Mouse (Mus musculus) forebrain, embryonic 13.5 days (tissue): ENCODE measurements around the gene Gabbr1. TPM values are rescaled to one million over a fixed set of nuclear protein-coding genes. Genes with fewer than 3 reads are reported as not detected.
"Not testable (repeated sequence)": the region's sequence is repeated elsewhere in the genome, so short reads cannot be mapped to it uniquely, and the experiment has no call there.

Experiments
- ATAC-seq: fragments of 200-750 bp; cut with Nextera tagmentation; 2 replicates; pipeline ENCODE4 v1.8.0; 2017
- H3K27ac ChIP-seq: fragments of 300-500 bp; sonication (generic); 2 replicates; pipeline ENCODE4 v1.5.1; 2015; ENCODE audit warnings: inconsistent platforms, mild to moderate bottlenecking, moderate library complexity
- H3K27me3 ChIP-seq: fragments of 300-500 bp; sonication (generic); 2 replicates; pipeline ENCODE4 v1.6.1; 2015; ENCODE audit warnings: mild to moderate bottlenecking, inconsistent platforms
- H3K36me3 ChIP-seq: fragments of 300-500 bp; sonication (generic); 2 replicates; pipeline ENCODE4 v1.6.1; 2015; ENCODE audit warnings: mild to moderate bottlenecking, inconsistent platforms; ENCODE audit not compliant: poor library complexity, severe bottlenecking
- H3K4me1 ChIP-seq: fragments of 300-500 bp; sonication (generic); 2 replicates; pipeline ENCODE4 v1.6.1; 2015; ENCODE audit warnings: inconsistent platforms
- H3K4me2 ChIP-seq: fragments of 300-500 bp; sonication (generic); 2 replicates; pipeline ENCODE4 v1.6.1; 2015; ENCODE audit warnings: inconsistent platforms, mild to moderate bottlenecking, moderate library complexity
- H3K4me3 ChIP-seq: fragments of 300-500 bp; sonication (generic); 2 replicates; pipeline ENCODE4 v1.5.1; 2015; ENCODE audit warnings: mild to moderate bottlenecking, inconsistent platforms
- H3K9ac ChIP-seq: fragments of 300-500 bp; sonication (generic); 2 replicates; pipeline ENCODE4 v1.6.1; 2015; ENCODE audit warnings: mild to moderate bottlenecking, inconsistent platforms
- H3K9me3 ChIP-seq: fragments of 300-500 bp; sonication (generic); replicated peaks from 2 replicates; pipeline ENCODE4 v1.6.1; 2016; ENCODE audit warnings: inconsistent platforms
- WGBS: fragments of 180-500 bp; shearing (Covaris S2); methylation state at CpG from one replicate; pipeline ENCODE4 v1.1.7; 2015; 5-methylcytosine and 5-hydroxymethylcytosine counted together
- polyA plus RNA-seq: library from polyadenylated mRNA; unstranded; fragments of >200 nt; fragmentation: Nextera tagmentation; extraction: Ambion mirVana; gene quantifications from 2 replicates; pipeline ENCODE4 v1.2.1, GENCODE M21; 2015

Gene Gabbr1
- polyA plus RNA-seq, 1 experiment from 2014 or later = 30.1 TPM

GRCm38 (mm10) chr17:37018328-37018727 lies 27.4 kb upstream of the Gabbr1 start:
- no peak for ATAC-seq
- Histone ChIP-seq H3K4me2 (no peak overlapping the region), H3K9ac (no peak overlapping the region), H3K27me3 (no peaks in the 10 kb centered on the region), H3K4me1 (0 out of 2 replicates have a peak, but pooled peaks cover 2% of the 10 kb centered on the region), H3K36me3 (no peaks in the 10 kb centered on the region), H3K27ac (no peak overlapping the region), H3K9me3 (no peaks in the 10 kb centered on the region), H3K4me3 (no peak overlapping the region)
- WGBS = 48% methylated on average over 3 of the region's 3 CpGs

- H3K27ac ChIP-seq, H3K9ac ChIP-seq, H3K4me3 ChIP-seq, H3K4me2 ChIP-seq, H3K36me3 ChIP-seq, H3K9me3 ChIP-seq, H3K4me1 ChIP-seq, H3K27me3 ChIP-seq, ATAC-seq: not testable (repeated sequence)
- WGBS = 89% methylated on average over 5 of the region's 5 CpGs
These were observed 26.5 kb upstream of the Gabbr1 start for GRCm38 (mm10) chr17:37019242-37019641.

- H3K9me3 ChIP-seq = no peaks in the 10 kb centered on the region
- WGBS = 77% methylated on average over 9 of the region's 9 CpGs
- H3K27ac ChIP-seq = no peak within 1 kb of the TSS
- ATAC-seq = no peak
- no peak within 1 kb of the TSS for H3K9ac ChIP-seq
- H3K4me2 ChIP-seq = no peak within 1 kb of the TSS
- 0 out of 2 replicates have a peak, but pooled peaks cover 2% of the 10 kb centered on the region for H3K4me1 ChIP-seq
- H3K36me3 ChIP-seq = no peaks in the 10 kb centered on the region
- no peaks in the 10 kb centered on the region for H3K27me3 ChIP-seq
- H3K4me3 ChIP-seq = no peak within 1 kb of the TSS
These were observed 22.9 kb upstream of the Gabbr1 start, which contains the start of gene Mog for GRCm38 (mm10) chr17:37022628-37023576. Mog (minus strand) TSS chr17:37023398.

- Histone ChIP-seq H3K9ac (no peak overlapping the region), H3K4me1 (peaks cover 4% of the 10 kb centered on the region), H3K36me3 (no peaks in the 10 kb centered on the region), H3K9me3 (no peaks in the 10 kb centered on the region), H3K27ac (no peak overlapping the region), H3K4me2 (no peak overlapping the region), H3K27me3 (no peaks in the 10 kb centered on the region), H3K4me3 (no peak overlapping the region)
- no peak for ATAC-seq
- WGBS = 76% methylated on average over 2 of the region's 2 CpGs
These were observed 19.3 kb upstream of the Gabbr1 start for GRCm38 (mm10) chr17:37026425-37026824.

GRCm38 (mm10) chr17:37027486-37027885 lies 18.3 kb upstream of the Gabbr1 start:
- Histone ChIP-seq H3K27ac (peak overlapping the region; percentile 99), H3K36me3 (no peaks in the 10 kb centered on the region), H3K9me3 (no peaks in the 10 kb centered on the region), H3K4me1 (peaks cover 4% of the 10 kb centered on the region), H3K27me3 (no peaks in the 10 kb centered on the region), H3K4me2 (no peak overlapping the region), H3K9ac (no peak overlapping the region), H3K4me3 (no peak overlapping the region)
- WGBS = 93% methylated on average over 4 of the region's 4 CpGs
- no peak for ATAC-seq

GRCm38 (mm10) chr17:37028212-37028611 lies 17.6 kb upstream of the Gabbr1 start:
- WGBS = 3% methylated on average over 10 of the region's 10 CpGs

GRCm38 (mm10) chr17:37028683-37029120 lies 17.1 kb upstream of the Gabbr1 start:
- H3K4me1 ChIP-seq = peaks cover 4% of the 10 kb centered on the region
- H3K27me3 ChIP-seq = no peaks in the 10 kb centered on the region
- peak overlapping the region; percentile 42 for H3K4me3 ChIP-seq
- 0% methylated on average over 14 of the region's 14 CpGs for WGBS
- H3K9ac ChIP-seq = peak overlapping the region; percentile 68
- peak overlapping the region; percentile 55 for H3K4me2 ChIP-seq
- H3K36me3 ChIP-seq = no peaks in the 10 kb centered on the region
- no peaks in the 10 kb centered on the region for H3K9me3 ChIP-seq
- peak overlapping the region; percentile 99 for H3K27ac ChIP-seq
- peak; percentile 99 for ATAC-seq

More at GRCm38 (mm10) chr17:37028212-37028611, 17.6 kb upstream of the Gabbr1 start:
- Histone ChIP-seq H3K27ac (peak overlapping the region; percentile 99), H3K27me3 (no peaks in the 10 kb centered on the region), H3K36me3 (no peaks in the 10 kb centered on the region), H3K4me1 (peaks cover 4% of the 10 kb centered on the region), H3K4me3 (peak overlapping the region; percentile 42), H3K9me3 (no peaks in the 10 kb centered on the region), H3K4me2 (peak overlapping the region; percentile 55), H3K9ac (peak overlapping the region; percentile 68)
- no peak; the same call in none of the 2 replicates for ATAC-seq

GRCm38 (mm10) chr17:37029162-37029561 lies 16.6 kb upstream of the Gabbr1 start:
- peak overlapping the region; percentile 99 for H3K27ac ChIP-seq
- H3K9ac ChIP-seq = peak overlapping the region; percentile 68
- WGBS = 66% methylated on average over 8 of the region's 8 CpGs

GRCm38 (mm10) chr17:37039127-37039894 lies 6.5 kb upstream of the Gabbr1 start:
- no peaks in the 10 kb centered on the region for H3K4me1 ChIP-seq
- ATAC-seq = no peak
- H3K36me3 ChIP-seq = no peaks in the 10 kb centered on the region
- no peak overlapping the region for H3K27ac ChIP-seq
- no peaks in the 10 kb centered on the region for H3K9me3 ChIP-seq
- no peak overlapping the region for H3K9ac ChIP-seq
- no peak overlapping the region for H3K4me3 ChIP-seq
- H3K4me2 ChIP-seq = no peak overlapping the region
- 81% methylated on average over 2 of the region's 2 CpGs for WGBS
- H3K27me3 ChIP-seq = no peaks in the 10 kb centered on the region

More at GRCm38 (mm10) chr17:37029162-37029561, 16.6 kb upstream of the Gabbr1 start:
- Histone ChIP-seq H3K4me2 (peak overlapping the region; percentile 55), H3K9me3 (no peaks in the 10 kb centered on the region), H3K4me3 (peak overlapping the region; percentile 42), H3K36me3 (no peaks in the 10 kb centered on the region), H3K27me3 (no peaks in the 10 kb centered on the region), H3K4me1 (peaks cover 4% of the 10 kb centered on the region)
- ATAC-seq = peak; percentile 25

GRCm38 (mm10) chr17:37044651-37045244 lies 1.0 kb upstream of the Gabbr1 start:
- H3K36me3 ChIP-seq = no peaks in the 10 kb centered on the region
- peaks cover 37% of the 10 kb centered on the region for H3K4me1 ChIP-seq
- H3K9ac ChIP-seq = peak overlapping the region; percentile 96
- H3K27me3 ChIP-seq = peaks cover 4% of the 10 kb centered on the region
- H3K27ac ChIP-seq = peak overlapping the region; percentile 93
- H3K9me3 ChIP-seq = no peaks in the 10 kb centered on the region
- H3K4me2 ChIP-seq = peak overlapping the region; percentile 91
- peak overlapping the region; percentile 86 for H3K4me3 ChIP-seq
- no peak for ATAC-seq
- 82% methylated on average over 7 of the region's 7 CpGs for WGBS

GRCm38 (mm10) chr17:37046312-37047112 lies 746 bp downstream of the Gabbr1 start:
- Histone ChIP-seq H3K27ac (peak overlapping the region; percentile 93), H3K4me2 (peak overlapping the region; percentile 91), H3K27me3 (peaks cover 4% of the 10 kb centered on the region), H3K4me3 (peak overlapping the region; percentile 86), H3K4me1 (peaks cover 49% of the 10 kb centered on the region), H3K36me3 (no peaks in the 10 kb centered on the region), H3K9ac (peak overlapping the region; percentile 96), H3K9me3 (no peaks in the 10 kb centered on the region)
- ATAC-seq = peak; percentile 64
- under 1% methylated on average over 35 of the region's 58 CpGs for WGBS
